Mouse (Mus musculus): ENCODE data around the gene Ddx54.

DNA sequence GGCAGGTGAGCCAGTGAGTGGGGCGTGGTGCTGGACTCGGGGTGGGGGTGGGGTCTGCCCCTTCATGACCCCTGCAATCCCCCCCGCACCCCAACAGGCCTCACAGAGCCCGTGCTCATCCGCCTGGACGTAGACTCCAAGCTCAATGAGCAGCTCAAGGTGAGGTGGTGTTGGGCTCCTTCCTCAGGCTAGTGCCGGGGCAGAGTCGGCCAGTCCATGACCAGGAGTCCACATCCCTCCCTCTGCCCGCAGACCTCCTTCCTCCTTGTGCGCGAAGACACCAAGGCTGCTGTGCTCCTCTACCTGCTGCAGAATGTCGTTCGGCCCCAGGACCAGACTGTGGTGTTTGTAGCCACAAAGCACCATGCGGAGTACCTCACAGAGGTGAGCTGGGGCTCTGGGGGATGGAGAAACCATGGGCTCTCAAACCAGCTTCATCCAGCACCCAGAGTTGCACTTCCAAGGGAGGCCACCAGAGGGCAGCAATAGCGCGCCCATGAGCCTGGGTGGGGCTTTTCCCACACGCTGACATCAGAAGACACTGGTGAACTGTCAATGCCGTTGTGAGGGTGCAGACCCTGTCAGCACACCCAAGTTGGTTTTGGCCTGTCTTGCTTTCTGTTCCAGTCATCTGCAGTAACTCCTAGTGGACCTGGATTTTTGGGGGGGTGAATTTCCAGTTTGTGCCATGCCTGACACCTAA lies 8.0 kb downstream of the Ddx54 start:
- TF ChIP-seq CTCF (IDR thresholded peaks at IDR 0.05; ENCODE audit: low read depth) (peak; percentile 96), EP300 (IDR thresholded peaks at IDR 0.05; ENCODE audit: low read depth) (no peak)
